Mouse (Mus musculus) right cerebral cortex, adult 18-20 months (tissue): ENCODE measurements around the gene Rtp2.

Experiments used
- DNase-seq: peaks from one replicate; pipeline ENCODE4 v3.0.0; 2022; ENCODE audit warnings: mixed read lengths

The Rtp2 gene

GRCm38 (mm10) chr16:23887910-23888579 lies 44.1 kb downstream of the Rtp2 start:
- DNase-seq, result no peak

- DNase-seq, result no peak
These were observed 47.1 kb downstream of the Rtp2 start for GRCm38 (mm10) chr16:23885098-23885497.
